Mouse (Mus musculus) embryonic fibroblast, embryonic 13.5 days (primary cell): ENCODE measurements around the gene Oprm1.

Experiments used
- CTCF ChIP-seq: IDR thresholded peaks from 2 replicates; pipeline ENCODE4 v1.5.1; 2011; ENCODE audit warnings: mild to moderate bottlenecking, control low read depth, low read length, moderate library complexity, borderline replicate concordance; ENCODE audit not compliant: insufficient read depth
- POLR2A ChIP-seq: IDR thresholded peaks from 2 replicates; pipeline ENCODE4 v1.6.1; 2011; ENCODE audit warnings: low read depth, mild to moderate bottlenecking, control low read depth, low read length, moderate library complexity

DNA sequence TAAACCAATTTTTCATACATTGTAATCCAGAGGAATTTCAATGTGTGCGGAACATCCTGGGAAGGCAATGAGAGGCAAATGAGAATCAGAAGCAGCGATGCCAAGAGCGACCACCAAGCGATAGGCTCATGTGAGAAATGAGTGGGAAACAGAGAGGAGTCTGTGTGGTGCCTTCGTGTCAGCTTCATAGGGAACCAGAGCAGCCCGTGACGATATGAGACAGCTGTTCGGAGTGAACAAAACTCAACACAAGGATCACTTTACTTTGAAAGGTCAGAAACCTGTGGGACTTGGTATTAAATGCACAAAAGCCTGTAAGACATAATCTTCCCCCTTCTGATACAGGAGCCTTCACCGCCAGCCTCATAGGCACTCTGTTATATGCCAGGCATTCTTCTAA, 262.2 kb downstream of the Oprm1 start:
- TF ChIP-seq POLR2A: no peak
- TF ChIP-seq CTCF: no peak
